Mouse (Mus musculus) neural tube, embryonic 12.5 days (tissue): ENCODE measurements around the gene Tsc22d3. TPM values are rescaled to one million over a fixed set of nuclear protein-coding genes. Genes with fewer than 3 reads are reported as not detected.

Source experiments
- ATAC-seq: fragments of 200-750 bp; cut with Nextera tagmentation; 2 replicates; pipeline ENCODE4 v1.8.0; 2017; ENCODE audit warnings: low read depth, mild to moderate bottlenecking, moderate TSS enrichment, moderate library complexity; ENCODE audit not compliant: low FRiP score
- H3K27ac ChIP-seq: fragments of 300-500 bp; sonication (generic); 2 replicates; pipeline ENCODE4 v1.5.1; 2016
- H3K27me3 ChIP-seq: fragments of 300-500 bp; sonication (generic); replicated peaks from 2 replicates; pipeline ENCODE4 v1.6.1; 2016; ENCODE audit warnings: mild to moderate bottlenecking
- H3K36me3 ChIP-seq: fragments of 300-500 bp; sonication (generic); 2 replicates; pipeline ENCODE4 v1.6.1; 2016; ENCODE audit warnings: mild to moderate bottlenecking
- H3K4me1 ChIP-seq: fragments of 300-500 bp; sonication (generic); 2 replicates; pipeline ENCODE4 v1.6.1; 2016
- H3K4me2 ChIP-seq: fragments of 300-500 bp; sonication (generic); replicated peaks from 2 replicates; pipeline ENCODE4 v1.6.1; 2016; ENCODE audit warnings: mild to moderate bottlenecking
- H3K4me3 ChIP-seq: fragments of 300-500 bp; sonication (generic); 2 replicates; pipeline ENCODE4 v1.5.1; 2016
- H3K9ac ChIP-seq: fragments of 300-500 bp; sonication (generic); 2 replicates; pipeline ENCODE4 v1.6.1; 2016; ENCODE audit warnings: mild to moderate bottlenecking
- H3K9me3 ChIP-seq: fragments of 300-500 bp; sonication (generic); 2 replicates; pipeline ENCODE4 v1.6.1; 2016; ENCODE audit warnings: mild to moderate bottlenecking
- WGBS: fragments of 180-500 bp; shearing (Covaris S2); methylation state at CpG from one replicate; pipeline ENCODE4 v1.1.7; 2016; 5-methylcytosine and 5-hydroxymethylcytosine counted together
- polyA plus RNA-seq: library from polyadenylated mRNA; unstranded; fragments of >200 nt; fragmentation: Nextera tagmentation; extraction: Ambion mirVana; gene quantifications from 2 replicates; pipeline ENCODE4 v1.2.1, GENCODE M21; 2016

Gene Tsc22d3
- polyA plus RNA-seq, 1 experiment from 2014 or later, result 133 TPM

DNA sequence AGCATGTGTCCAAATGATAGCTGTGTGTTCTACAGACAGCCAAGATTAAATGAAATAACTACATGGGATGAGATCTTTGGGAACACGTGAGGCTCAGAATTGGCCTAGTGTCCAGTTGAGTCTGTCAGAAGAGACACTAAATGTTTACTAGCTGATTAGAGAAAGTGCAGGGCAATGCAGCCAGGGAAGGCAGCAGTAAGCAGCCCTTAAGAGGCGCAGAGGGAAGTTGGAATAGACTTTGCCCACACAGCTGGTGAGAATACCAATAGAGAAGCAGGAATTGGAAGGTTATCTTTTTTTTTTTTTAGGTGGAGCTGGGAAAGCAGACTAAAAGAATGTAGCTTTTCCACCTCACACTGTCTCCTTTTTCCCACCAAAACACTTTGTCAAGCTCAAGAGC is 61.8 kb downstream of the Tsc22d3 start:
- Histone ChIP-seq H3K27me3 (peaks cover 7% of the 10 kb centered on the region; the same call in 1 of the 2 replicates), H3K27ac (no peak overlapping the region), H3K4me2 (no peak overlapping the region), H3K9ac (no peak overlapping the region), H3K4me1 (no peaks in the 10 kb centered on the region; the same call in 1 of the 2 replicates), H3K9me3 (no peaks in the 10 kb centered on the region), H3K4me3 (no peak overlapping the region), H3K36me3 (no peaks in the 10 kb centered on the region)
- no peak for ATAC-seq
- 80% methylated on average over 2 of the region's 2 CpGs for WGBS

- 47% methylated on average over 6 of the region's 6 CpGs for WGBS
- Histone ChIP-seq H3K4me1 (no peaks in the 10 kb centered on the region; the same call in 1 of the 2 replicates), H3K9ac (no peak overlapping the region), H3K36me3 (no peaks in the 10 kb centered on the region), H3K4me2 (no peak overlapping the region), H3K4me3 (no peak overlapping the region), H3K27ac (no peak overlapping the region), H3K9me3 (no peaks in the 10 kb centered on the region), H3K27me3 (peaks cover 7% of the 10 kb centered on the region; the same call in 1 of the 2 replicates)
- ATAC-seq, result no peak
Measured at GRCm38 (mm10) chrX:140537662-140538061, 62.8 kb downstream of the Tsc22d3 start.

- Histone ChIP-seq H3K27me3 (0 out of 2 replicates have a peak, but pooled peaks cover 7% of the 10 kb centered on the region), H3K9me3 (no peaks in the 10 kb centered on the region), H3K27ac (no peak overlapping the region), H3K4me3 (no peak overlapping the region), H3K36me3 (no peaks in the 10 kb centered on the region), H3K9ac (no peak overlapping the region), H3K4me1 (no peaks in the 10 kb centered on the region), H3K4me2 (no peak overlapping the region)
- no peak for ATAC-seq
- 71% methylated on average over 1 of the region's 1 CpGs for WGBS
Measured at GRCm38 (mm10) chrX:140535487-140535886, 65.0 kb downstream of the Tsc22d3 start.

- H3K9ac ChIP-seq, result no peak overlapping the region
- ATAC-seq, result no peak
- H3K36me3 ChIP-seq, result no peaks in the 10 kb centered on the region
- 76% methylated on average over 3 of the region's 3 CpGs for WGBS
- H3K4me3 ChIP-seq, result no peak overlapping the region
- H3K4me2 ChIP-seq, result no peak overlapping the region
- H3K27me3 ChIP-seq, result 0 out of 2 replicates have a peak, but pooled peaks cover 4% of the 10 kb centered on the region
- H3K9me3 ChIP-seq, result no peaks in the 10 kb centered on the region
- H3K4me1 ChIP-seq, result no peaks in the 10 kb centered on the region
- no peak overlapping the region for H3K27ac ChIP-seq
Measured at GRCm38 (mm10) chrX:140534306-140534705, 66.2 kb downstream of the Tsc22d3 start.

DNA sequence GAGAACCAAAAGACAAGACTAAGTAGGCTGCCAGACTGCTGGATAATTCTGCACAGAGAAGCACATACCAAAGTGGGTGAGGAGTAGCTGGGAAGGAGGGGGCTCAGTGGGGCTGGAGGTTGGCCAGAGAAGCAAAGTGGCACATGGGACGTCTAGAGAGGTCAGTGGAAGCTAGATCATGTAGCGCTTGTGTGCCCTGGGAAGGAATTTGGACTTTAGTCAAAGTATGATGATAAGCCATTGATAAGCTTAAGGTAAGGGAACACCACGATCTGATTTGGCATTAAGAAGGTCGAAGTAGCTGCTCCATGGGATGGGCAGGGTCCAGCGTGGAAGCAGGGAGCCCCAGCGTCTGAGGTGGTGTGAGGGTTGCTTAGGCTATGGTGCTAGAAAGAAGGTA is 68.1 kb downstream of the Tsc22d3 start:
- no peak overlapping the region for H3K27ac ChIP-seq
- H3K4me2 ChIP-seq, result no peak overlapping the region
- no peak for ATAC-seq
- no peak overlapping the region for H3K9ac ChIP-seq
- H3K9me3 ChIP-seq, result no peaks in the 10 kb centered on the region
- no peak overlapping the region for H3K4me3 ChIP-seq
- H3K36me3 ChIP-seq, result no peaks in the 10 kb centered on the region
- no peaks in the 10 kb centered on the region for H3K4me1 ChIP-seq
- H3K27me3 ChIP-seq, result 0 out of 2 replicates have a peak, but pooled peaks cover 4% of the 10 kb centered on the region
- WGBS, result 89% methylated on average over 6 of the region's 6 CpGs

DNA sequence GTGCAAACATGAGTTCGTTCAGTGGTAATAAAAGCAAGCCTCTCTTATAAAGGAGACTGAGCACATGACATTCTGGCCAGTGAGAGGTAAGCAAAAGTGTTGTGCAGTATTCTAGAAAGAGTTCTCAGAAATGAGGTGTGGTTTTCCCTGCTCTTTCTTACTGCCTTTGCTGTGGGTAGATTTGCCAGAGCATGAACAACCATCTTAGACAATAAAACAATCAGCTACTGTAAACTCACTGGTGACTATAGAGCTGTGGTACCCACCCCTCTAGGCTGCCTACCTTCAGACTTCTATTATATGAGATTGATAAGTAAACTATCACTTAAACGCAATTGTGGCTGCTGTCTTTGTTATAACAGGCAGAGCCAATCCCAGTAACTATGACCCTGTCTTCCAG is 69.1 kb downstream of the Tsc22d3 start:
- Histone ChIP-seq H3K4me2 (no peak overlapping the region), H3K4me3 (no peak overlapping the region), H3K27ac (no peak overlapping the region), H3K9me3 (no peaks in the 10 kb centered on the region), H3K36me3 (no peaks in the 10 kb centered on the region), H3K9ac (no peak overlapping the region), H3K27me3 (0 out of 2 replicates have a peak, but pooled peaks cover 4% of the 10 kb centered on the region), H3K4me1 (no peaks in the 10 kb centered on the region)
- ATAC-seq, result no peak
- WGBS, result 78% methylated on average over 2 of the region's 2 CpGs

GRCm38 (mm10) chrX:140530632-140531031 is 69.8 kb downstream of the Tsc22d3 start:
- Histone ChIP-seq H3K4me2 (no peak overlapping the region), H3K9ac (no peak overlapping the region), H3K9me3 (no peaks in the 10 kb centered on the region), H3K4me1 (no peaks in the 10 kb centered on the region), H3K27ac (no peak overlapping the region), H3K36me3 (no peaks in the 10 kb centered on the region), H3K4me3 (no peak overlapping the region), H3K27me3 (0 out of 2 replicates have a peak, but pooled peaks cover 4% of the 10 kb centered on the region)
- WGBS, result 83% methylated on average over 5 of the region's 5 CpGs
- ATAC-seq, result no peak

- Histone ChIP-seq H3K4me2 (no peak overlapping the region), H3K36me3 (no peaks in the 10 kb centered on the region), H3K27ac (no peak overlapping the region), H3K4me3 (no peak overlapping the region), H3K9me3 (no peaks in the 10 kb centered on the region), H3K9ac (no peak overlapping the region), H3K4me1 (no peaks in the 10 kb centered on the region), H3K27me3 (no peaks in the 10 kb centered on the region)
- WGBS, result 80% methylated on average over 5 of the region's 5 CpGs
- ATAC-seq, result no peak
Measured at GRCm38 (mm10) chrX:140529074-140529561, 71.3 kb downstream of the Tsc22d3 start.

- H3K4me1 ChIP-seq, result no peaks in the 10 kb centered on the region
- H3K4me2 ChIP-seq, result no peak overlapping the region
- no peak overlapping the region for H3K27ac ChIP-seq
- H3K4me3 ChIP-seq, result no peak overlapping the region
- no peak overlapping the region for H3K9ac ChIP-seq
- ATAC-seq, result no peak
- H3K27me3 ChIP-seq, result no peaks in the 10 kb centered on the region
- WGBS, result 65% methylated on average over 6 of the region's 6 CpGs
- H3K9me3 ChIP-seq, result no peaks in the 10 kb centered on the region
- no peaks in the 10 kb centered on the region for H3K36me3 ChIP-seq
Measured at GRCm38 (mm10) chrX:140527231-140527630, 73.2 kb downstream of the Tsc22d3 start.

GRCm38 (mm10) chrX:140526253-140526618 is 74.2 kb downstream of the Tsc22d3 start:
- Histone ChIP-seq H3K9ac (no peak overlapping the region), H3K27ac (no peak overlapping the region), H3K27me3 (no peaks in the 10 kb centered on the region), H3K4me3 (no peak overlapping the region), H3K4me2 (no peak overlapping the region), H3K9me3 (no peaks in the 10 kb centered on the region), H3K4me1 (no peaks in the 10 kb centered on the region), H3K36me3 (no peaks in the 10 kb centered on the region)
- 94% methylated on average over 5 of the region's 5 CpGs for WGBS
- ATAC-seq, result no peak

GRCm38 (mm10) chrX:140525604-140526252 is 74.7 kb downstream of the Tsc22d3 start:
- no peaks in the 10 kb centered on the region for H3K27me3 ChIP-seq
- 89% methylated on average over 7 of the region's 7 CpGs for WGBS

GRCm38 (mm10) chrX:140524231-140524630 is 76.2 kb downstream of the Tsc22d3 start:
- Histone ChIP-seq H3K27ac (no peak overlapping the region), H3K9me3 (no peaks in the 10 kb centered on the region), H3K4me1 (no peaks in the 10 kb centered on the region), H3K4me3 (no peak overlapping the region), H3K36me3 (no peaks in the 10 kb centered on the region), H3K9ac (no peak overlapping the region), H3K27me3 (no peaks in the 10 kb centered on the region), H3K4me2 (no peak overlapping the region)
- whole genome bisulfite sequencing, result 86% methylated on average over 5 of the region's 5 CpGs
- no peak for ATAC-seq

More at GRCm38 (mm10) chrX:140525604-140526252, 74.7 kb downstream of the Tsc22d3 start:
- no peaks in the 10 kb centered on the region for H3K4me1 ChIP-seq
- H3K4me3 ChIP-seq, result no peak overlapping the region
- H3K9me3 ChIP-seq, result no peaks in the 10 kb centered on the region
- no peak overlapping the region for H3K4me2 ChIP-seq
- H3K27ac ChIP-seq, result no peak overlapping the region
- no peaks in the 10 kb centered on the region for H3K36me3 ChIP-seq
- H3K9ac ChIP-seq, result no peak overlapping the region
- no peak for ATAC-seq
